Mouse (Mus musculus) ES-Bruce4 (cell line): ENCODE measurements around the gene Tanc1. TPM values are rescaled to one million over a fixed set of nuclear protein-coding genes. Genes with fewer than 3 reads are reported as not detected.

Experiments
- H3K27ac ChIP-seq: 2 replicates; pipeline ENCODE4 v1.5.1; 2012; ENCODE audit warnings: low read length, inconsistent platforms; ENCODE audit not compliant: insufficient read depth
- H3K27me3 ChIP-seq: 2 replicates; pipeline ENCODE4 v1.6.1; 2012; ENCODE audit warnings: mild to moderate bottlenecking, low read length, inconsistent platforms; ENCODE audit not compliant: control insufficient read depth, poor library complexity, insufficient read depth, severe bottlenecking
- H3K36me3 ChIP-seq: 2 replicates; pipeline ENCODE4 v1.6.1; 2012; ENCODE audit warnings: inconsistent platforms, mild to moderate bottlenecking, low read length, moderate library complexity; ENCODE audit not compliant: control insufficient read depth, poor library complexity, insufficient read depth, severe bottlenecking
- H3K4me1 ChIP-seq: one replicate; pipeline ENCODE4 v1.8.1; 2011; ENCODE audit warnings: low read length; ENCODE audit not compliant: control insufficient read depth, insufficient read depth
- H3K4me3 ChIP-seq: 2 replicates; pipeline ENCODE4 v1.5.1; 2011; ENCODE audit warnings: low read depth, mild to moderate bottlenecking, low read length
- H3K9ac ChIP-seq: 2 replicates; pipeline ENCODE4 v1.6.1; 2012; ENCODE audit warnings: low read depth, mild to moderate bottlenecking, inconsistent platforms; ENCODE audit not compliant: poor library complexity, severe bottlenecking
- H3K9me3 ChIP-seq: replicated peaks from 2 replicates; pipeline ENCODE4 v1.6.1; 2012; ENCODE audit warnings: mild to moderate bottlenecking, low read length, inconsistent platforms; ENCODE audit not compliant: control insufficient read depth, poor library complexity, insufficient read depth, severe bottlenecking
- CTCF ChIP-seq: IDR thresholded peaks from one replicate; pipeline ENCODE4 v1.8.1; 2011; ENCODE audit warnings: low read depth, low read length
- EP300 ChIP-seq: IDR thresholded peaks from 2 replicates; pipeline ENCODE4 v1.6.1; 2011; ENCODE audit warnings: low read depth, low read length; ENCODE audit not compliant: insufficient read depth
- POLR2A ChIP-seq: IDR thresholded peaks from one replicate; pipeline ENCODE4 v1.8.1; 2011; ENCODE audit warnings: low read length; ENCODE audit not compliant: insufficient read depth
- polyA plus RNA-seq: library from polyadenylated mRNA; stranded (reverse); fragments of >200 nt; gene quantifications from 2 replicates; pipeline ENCODE4 v1.2.4, GENCODE M21; 2011; ENCODE audit warnings: low read depth; ENCODE audit not compliant: missing spikeins, insufficient read depth, insufficient read length

Tanc1 gene
- polyA plus RNA-seq, 1 experiment: 62.4 TPM

GRCm38 (mm10) chr2:59800481-59801266 lies 188.8 kb downstream of the Tanc1 start:
- Histone ChIP-seq H3K27me3 (no peaks in the 10 kb centered on the region), H3K4me1 (no peaks in the 10 kb centered on the region), H3K36me3 (peaks cover 16% of the 10 kb centered on the region), H3K27ac (no peak overlapping the region), H3K9ac (no peak overlapping the region), H3K9me3 (no peaks in the 10 kb centered on the region), H3K4me3 (no peak overlapping the region)
- TF ChIP-seq POLR2A: no peak
- TF ChIP-seq CTCF: no peak
- no peak for TF ChIP-seq EP300

- H3K9ac ChIP-seq: no peak overlapping the region
- no peak overlapping the region for H3K27ac ChIP-seq
- TF ChIP-seq POLR2A (no peak), CTCF (no peak), EP300 (no peak)
- no peak overlapping the region for H3K4me3 ChIP-seq
- H3K9me3 ChIP-seq: no peaks in the 10 kb centered on the region
- H3K27me3 ChIP-seq: no peaks in the 10 kb centered on the region
- H3K36me3 ChIP-seq: peaks cover 18% of the 10 kb centered on the region
- H3K4me1 ChIP-seq: no peaks in the 10 kb centered on the region
Observed at GRCm38 (mm10) chr2:59802722-59803387, 191.0 kb downstream of the Tanc1 start.

- Histone ChIP-seq H3K9me3 (no peaks in the 10 kb centered on the region), H3K36me3 (peaks cover 19% of the 10 kb centered on the region), H3K4me1 (no peaks in the 10 kb centered on the region), H3K27ac (no peak overlapping the region), H3K27me3 (no peaks in the 10 kb centered on the region), H3K4me3 (no peak overlapping the region), H3K9ac (no peak overlapping the region)
- TF ChIP-seq CTCF: no peak
Observed at GRCm38 (mm10) chr2:59805595-59805994, 193.8 kb downstream of the Tanc1 start.

GRCm38 (mm10) chr2:59806038-59806437 lies 194.2 kb downstream of the Tanc1 start:
- H3K27me3 ChIP-seq: no peaks in the 10 kb centered on the region
- peaks cover 19% of the 10 kb centered on the region for H3K36me3 ChIP-seq
- H3K27ac ChIP-seq: no peak overlapping the region
- no peak for TF ChIP-seq POLR2A
- no peaks in the 10 kb centered on the region for H3K9me3 ChIP-seq
- no peaks in the 10 kb centered on the region for H3K4me1 ChIP-seq
- no peak overlapping the region for H3K4me3 ChIP-seq
- no peak overlapping the region for H3K9ac ChIP-seq

GRCm38 (mm10) chr2:59808608-59809007 lies 196.8 kb downstream of the Tanc1 start:
- Histone ChIP-seq H3K36me3 (peaks cover 11% of the 10 kb centered on the region), H3K4me3 (no peak overlapping the region)

GRCm38 (mm10) chr2:59810039-59810438 lies 198.2 kb downstream of the Tanc1 start:
- TF ChIP-seq CTCF (no peak), POLR2A (no peak), EP300 (no peak)

More at GRCm38 (mm10) chr2:59808608-59809007, 196.8 kb downstream of the Tanc1 start:
- H3K9ac ChIP-seq: no peak overlapping the region
- TF ChIP-seq CTCF: no peak
- no peaks in the 10 kb centered on the region for H3K9me3 ChIP-seq
- H3K4me1 ChIP-seq: no peaks in the 10 kb centered on the region
- H3K27ac ChIP-seq: no peak overlapping the region
- H3K27me3 ChIP-seq: no peaks in the 10 kb centered on the region

More at GRCm38 (mm10) chr2:59810039-59810438, 198.2 kb downstream of the Tanc1 start:
- Histone ChIP-seq H3K36me3 (peaks cover 11% of the 10 kb centered on the region), H3K4me1 (no peaks in the 10 kb centered on the region), H3K4me3 (no peak overlapping the region), H3K27me3 (no peaks in the 10 kb centered on the region), H3K9ac (no peak overlapping the region), H3K9me3 (no peaks in the 10 kb centered on the region), H3K27ac (no peak overlapping the region)
